Mouse (Mus musculus): ENCODE measurements around the gene Sdk2. TPM values are rescaled to one million over a fixed set of nuclear protein-coding genes. Genes with fewer than 3 reads are reported as not detected.

The Sdk2 gene
- total and polyA plus RNA-seq, 3 experiments: 0.13 TPM; not detected in 2

GRCm38 (mm10) chr11:113787432-113788182 lies 279.2 kb downstream of the Sdk2 start (continued):
- TF ChIP-seq UBTF (IDR thresholded peaks at IDR 0.05; ENCODE audit: borderline replicate concordance, insufficient read depth, low read depth, low read length): no peak
- no peak for TF ChIP-seq ZKSCAN1 (IDR thresholded peaks at IDR 0.05; ENCODE audit: low read depth, low read length)
- TF ChIP-seq E2F4 (IDR thresholded peaks at IDR 0.05; ENCODE audit: borderline replicate concordance, low read depth, low read length): no peak
- TF ChIP-seq NELFE (IDR thresholded peaks at IDR 0.05; ENCODE audit: low read depth, low read length): no peak; the same call in none of the 2 replicates
- no peak for TF ChIP-seq ZMIZ1 (IDR thresholded peaks at IDR 0.05; ENCODE audit: low read depth, low read length)
- no peak; the same call in 1 of the 2 replicates for TF ChIP-seq RCOR1 (IDR thresholded peaks at IDR 0.05; ENCODE audit: low read depth, low read length)
- peak; percentile 52 for TF ChIP-seq CHD2 (IDR thresholded peaks at IDR 0.05; ENCODE audit: low read length)
- TF ChIP-seq GATA1 (IDR thresholded peaks at IDR 0.05; ENCODE audit: low read depth, low read length): peak; percentile 81
- peak; percentile 34 for TF ChIP-seq ETS1 (IDR thresholded peaks at IDR 0.05; ENCODE audit: low read depth, low read length)
- no peak; the same call in 1 of the 2 replicates for TF ChIP-seq MXI1 (IDR thresholded peaks at IDR 0.05; ENCODE audit: low read depth, low read length)
- TF ChIP-seq ZNF384 (IDR thresholded peaks at IDR 0.05; ENCODE audit: low read depth, low read length): peak; percentile 78

GRCm38 (mm10) chr11:113787009-113787408 lies 279.8 kb downstream of the Sdk2 start:
- no peaks in the 10 kb centered on the region for H3K27me3 ChIP-seq (ENCODE audit: control insufficient read depth in 1 of 2, insufficient read depth in 2 of 2, low read length in 2 of 2)
- peak; percentile 87 for DNase-seq (ENCODE audit: low read depth, low spot score)
- peaks cover 24 to 39% of the 10 kb centered on the region in 2 experiments for H3K4me1 ChIP-seq (ENCODE audit: control insufficient read depth in 1 of 2, insufficient read depth in 2 of 2, low read length in 2 of 2)
- no peaks in the 10 kb centered on the region; the same call in 1 of the 2 replicates for H3K79me2 ChIP-seq (ENCODE audit: control insufficient read depth, insufficient read depth, low read length, poor library complexity)
- H3K9ac ChIP-seq (ENCODE audit: control insufficient read depth, low read depth, low read length, poor library complexity, severe bottlenecking): peak overlapping the region; percentile 58
- no peaks in the 10 kb centered on the region for H3K9me3 ChIP-seq (replicated peaks; ENCODE audit: insufficient read depth, low read length)
- peaks cover 0 to 31% of the 10 kb centered on the region in 2 experiments; a peak in 2 of 4 replicates for H3K36me3 ChIP-seq (ENCODE audit: control insufficient read depth in 1 of 2, insufficient read depth in 2 of 2, low read length in 2 of 2)
- H3K27ac ChIP-seq (ENCODE audit: control insufficient read depth, low read depth, low read length): peak overlapping the region; percentile 96
- peak overlapping the region; percentile 45 to 46 for H3K4me3 ChIP-seq (ENCODE audit: control insufficient read depth in 1 of 2, insufficient read depth in 1 of 2, low read depth in 2 of 2, low read length in 2 of 2)
- TF ChIP-seq USF1 (IDR thresholded peaks at IDR 0.05; ENCODE audit: low read depth, low read length) (peak; percentile 83), GATA1 (IDR thresholded peaks at IDR 0.05; ENCODE audit: low read depth, low read length) (no peak), SIN3A (IDR thresholded peaks at IDR 0.05; ENCODE audit: low read length) (no peak; the same call in 1 of the 2 replicates), HCFC1 (IDR thresholded peaks at IDR 0.05; ENCODE audit: low read depth, low read length) (peak; percentile 49; the same call in 1 of the 2 replicates), ELF1 (IDR thresholded peaks at IDR 0.05; ENCODE audit: low read depth, low read length) (peak; percentile 72; the same call in 1 of the 2 replicates), MXI1 (IDR thresholded peaks at IDR 0.05; ENCODE audit: low read depth, low read length) (peak; percentile 74), MYB (IDR thresholded peaks at IDR 0.05; ENCODE audit: low read depth, low read length) (peak; percentile 74), EP300 (IDR thresholded peaks at IDR 0.05; ENCODE audit: low read depth in 1 of 2, low read length in 2 of 2) (peak in 1 of 2 experiments; percentile 57; a peak in 1 of 4 replicates), MYC (IDR thresholded peaks at IDR 0.05; ENCODE audit: low read depth, low read length) (peak; percentile 26), MAX (IDR thresholded peaks at IDR 0.05; ENCODE audit: low read length) (peak; percentile 35; the same call in 1 of the 2 replicates)
